Mouse (Mus musculus): Measurements from ENCODE around the gene Zglp1.
"Not testable (repeated sequence)": the region's sequence is repeated elsewhere in the genome, so short reads cannot be mapped to it uniquely, and the experiment has no call there.

DNA sequence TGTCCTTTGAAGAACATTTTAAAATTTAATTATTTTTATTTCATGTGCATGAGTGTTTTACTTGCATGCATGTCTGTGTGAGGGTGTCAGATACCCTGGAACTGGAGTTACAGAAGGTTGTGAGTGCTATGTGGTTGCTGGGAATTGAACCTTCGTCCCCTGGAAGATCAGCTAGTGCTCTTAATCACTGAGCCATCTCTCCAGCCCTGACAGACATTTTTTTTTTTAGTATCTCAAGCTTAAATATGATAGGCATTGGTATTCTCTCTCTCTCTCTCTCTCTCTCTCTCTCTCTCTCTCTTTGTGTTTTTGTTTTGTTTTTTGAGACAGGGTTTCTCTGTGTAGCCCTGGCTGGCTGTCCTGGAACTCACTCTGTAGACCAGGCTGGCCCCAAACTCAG is 22.1 kb downstream of the Zglp1 start:
- not testable (repeated sequence) for TF ChIP-seq CTCF, POLR2A (IDR thresholded peaks at IDR 0.05; ENCODE audit: extremely low read depth, insufficient read depth, low read length)

Measured in cortical plate, adult 2 months (tissue).